Mouse (Mus musculus) kidney, adult 2 months (tissue): Measurements from ENCODE around the gene Krt18.

Experiments used
- CTCF ChIP-seq: fragments of 200-500 bp; conservative IDR thresholded peaks from 2 replicates; pipeline ENCODE4 v1.5.1; 2011; ENCODE audit warnings: low read depth, mild to moderate bottlenecking, control low read depth, low read length, moderate library complexity, mixed read lengths; ENCODE audit not compliant: insufficient read depth, insufficient read length
- POLR2A ChIP-seq: fragments of 200-500 bp; IDR thresholded peaks from one replicate; pipeline ENCODE4 v1.6.1; 2011; ENCODE audit warnings: low read depth, low read length, control low read depth

DNA sequence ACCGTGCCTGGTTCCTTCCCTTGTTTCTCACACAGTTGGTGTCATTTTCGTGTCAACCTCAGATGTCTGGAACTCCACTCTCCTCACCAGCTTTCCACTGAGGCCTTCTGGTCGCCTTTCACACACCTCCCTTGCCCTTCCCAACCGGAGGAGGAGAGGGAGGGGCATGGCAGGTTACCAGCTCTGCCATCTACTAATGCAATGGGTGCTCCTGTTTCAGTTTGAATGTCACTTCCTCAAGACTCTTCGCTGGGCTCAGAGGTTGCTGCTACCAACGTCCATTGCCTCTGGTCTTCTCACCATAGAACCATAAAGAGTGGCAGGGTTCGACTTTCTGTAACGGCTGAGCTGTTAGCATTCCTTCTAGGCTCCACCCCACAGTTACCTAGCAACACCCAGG is 5.5 kb upstream of the Krt18 start:
- TF ChIP-seq CTCF, result no peak
- no peak for TF ChIP-seq POLR2A
